Mouse (Mus musculus) limb, embryonic 15.5 days (tissue): Measurements from ENCODE around the gene Olfr248. TPM values are rescaled to one million over a fixed set of nuclear protein-coding genes. Genes with fewer than 3 reads are reported as not detected.

Source experiments
- polyA plus RNA-seq: library from polyadenylated mRNA; unstranded; fragments of >200 nt; fragmentation: Nextera tagmentation; extraction: Ambion mirVana; gene quantifications from 2 replicates; pipeline ENCODE4 v1.2.1, GENCODE M21; 2015

The Olfr248 gene
- polyA plus RNA-seq, 1 experiment from 2014 or later: not detected

Other genes starting within 250 kb of the Olfr248 start
- gene Olfr420, start 235.4 kb upstream of the Olfr248 start, polyA plus RNA-seq: not detected in 2 replicates
- 0.20 and 0.38 TPM in 2 replicates for gene Spta1, start 218.3 kb upstream of the Olfr248 start, polyA plus RNA-seq
- not detected in 2 replicates for gene Olfr419, start 139.0 kb upstream of the Olfr248 start, polyA plus RNA-seq
- gene Mptx1, start 60.5 kb upstream of the Olfr248 start, polyA plus RNA-seq: not detected in 2 replicates
- gene Olfr417, start 25.9 kb upstream of the Olfr248 start, polyA plus RNA-seq: not detected in 2 replicates
- gene Olfr414, start 33.0 kb downstream of the Olfr248 start, polyA plus RNA-seq: not detected in 2 replicates
- not detected in 2 replicates for gene Olfr220, start 51.0 kb downstream of the Olfr248 start, polyA plus RNA-seq
- gene Fmn2, start 110.8 kb downstream of the Olfr248 start, polyA plus RNA-seq: 0.78 and 0.83 TPM in 2 replicates